Mouse (Mus musculus): ENCODE measurements around the gene Rasgrp2. TPM values are rescaled to one million over a fixed set of nuclear protein-coding genes. Genes with fewer than 3 reads are reported as not detected.

Rasgrp2 gene
- total RNA-seq, 2 experiments from 2014 or later = 48.5 to 55.9 TPM

DNA sequence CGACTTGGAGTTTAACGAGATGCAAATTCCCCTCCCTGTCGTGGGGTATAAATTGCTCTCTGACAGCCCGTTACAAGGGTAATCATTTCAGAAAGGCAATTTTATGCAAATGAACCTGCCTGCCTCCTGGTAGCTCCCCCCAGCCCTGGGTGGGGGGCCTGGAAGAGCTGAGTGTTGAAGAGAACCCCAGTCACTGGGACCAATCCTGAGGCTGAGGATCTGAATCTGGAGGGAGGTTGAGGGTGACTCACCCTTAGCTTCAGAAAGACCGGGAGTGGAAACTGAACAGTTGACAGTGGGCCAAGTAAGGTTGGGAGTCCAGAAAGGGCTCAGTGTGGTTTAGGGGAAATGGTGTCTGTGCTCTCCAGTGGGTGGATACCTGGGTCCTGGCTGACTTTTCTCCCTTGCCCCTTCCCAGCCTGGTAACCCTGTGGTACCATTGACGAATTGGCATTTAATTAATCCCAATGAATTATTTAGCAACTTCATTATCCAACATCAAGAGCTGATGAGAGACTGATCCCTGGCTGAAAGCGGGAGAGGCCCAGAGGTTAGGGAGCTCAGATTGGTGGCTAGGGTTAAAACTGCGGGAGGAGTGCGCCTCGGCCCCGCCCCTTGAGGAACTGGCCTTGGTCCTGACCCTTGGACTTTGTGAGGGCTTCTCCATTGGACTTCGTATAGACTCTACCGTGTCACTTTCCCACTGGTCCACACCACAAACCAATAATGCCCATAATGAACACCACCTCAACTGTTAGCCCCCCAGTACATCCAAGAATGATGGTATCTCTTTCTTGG lies 27.8 kb downstream of the Rasgrp2 start:
- DNase-seq (ENCODE audit: low spot score in 2 of 2) = no peak

GRCm38 (mm10) chr19:6427653-6428434 lies 28.7 kb downstream of the Rasgrp2 start:
- no peak for DNase-seq (ENCODE audit: low spot score in 2 of 2)

GRCm38 (mm10) chr19:6428501-6429200 lies 29.5 kb downstream of the Rasgrp2 start:
- DNase-seq (ENCODE audit: low spot score in 2 of 2) = no peak

DNA sequence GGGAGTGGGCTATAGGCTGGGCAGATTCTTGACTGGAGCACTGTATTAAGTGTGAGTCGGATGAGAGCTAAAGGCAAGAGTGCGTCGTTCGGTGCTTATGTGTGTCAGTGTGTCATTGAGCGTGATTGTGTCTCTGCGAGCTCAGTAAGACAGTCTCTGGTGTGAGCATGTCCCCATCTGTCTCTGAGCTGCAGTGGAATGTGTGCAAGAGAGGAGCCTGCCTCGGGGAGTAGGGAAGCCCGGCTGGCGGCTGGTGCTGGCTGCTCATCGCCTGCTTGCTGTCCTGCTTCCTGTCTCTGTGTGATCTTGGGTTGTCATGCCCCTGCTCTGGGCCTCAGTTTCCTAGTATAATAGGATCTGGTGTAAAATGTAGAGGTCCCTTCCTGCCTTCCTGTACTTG lies 43.9 kb downstream of the Rasgrp2 start:
- no peak for DNase-seq (ENCODE audit: low spot score in 2 of 2)

- DNase-seq (ENCODE audit: low spot score in 2 of 2) = no peak
Observed at GRCm38 (mm10) chr19:6445761-6446423, 46.8 kb downstream of the Rasgrp2 start.

GRCm38 (mm10) chr19:6446736-6447437 lies 47.7 kb downstream of the Rasgrp2 start:
- no peak for DNase-seq (ENCODE audit: low spot score in 2 of 2)

GRCm38 (mm10) chr19:6448752-6449151 lies 49.6 kb downstream of the Rasgrp2 start:
- DNase-seq (ENCODE audit: low spot score in 2 of 2) = no peak

- no peak for DNase-seq (ENCODE audit: low spot score in 2 of 2)
Observed at GRCm38 (mm10) chr19:6449841-6450240, 50.7 kb downstream of the Rasgrp2 start.

- peak in 1 of 2 experiments; percentile 36 for DNase-seq (ENCODE audit: low spot score in 2 of 2)
Observed at GRCm38 (mm10) chr19:6452030-6452494, 52.9 kb downstream of the Rasgrp2 start.

DNA sequence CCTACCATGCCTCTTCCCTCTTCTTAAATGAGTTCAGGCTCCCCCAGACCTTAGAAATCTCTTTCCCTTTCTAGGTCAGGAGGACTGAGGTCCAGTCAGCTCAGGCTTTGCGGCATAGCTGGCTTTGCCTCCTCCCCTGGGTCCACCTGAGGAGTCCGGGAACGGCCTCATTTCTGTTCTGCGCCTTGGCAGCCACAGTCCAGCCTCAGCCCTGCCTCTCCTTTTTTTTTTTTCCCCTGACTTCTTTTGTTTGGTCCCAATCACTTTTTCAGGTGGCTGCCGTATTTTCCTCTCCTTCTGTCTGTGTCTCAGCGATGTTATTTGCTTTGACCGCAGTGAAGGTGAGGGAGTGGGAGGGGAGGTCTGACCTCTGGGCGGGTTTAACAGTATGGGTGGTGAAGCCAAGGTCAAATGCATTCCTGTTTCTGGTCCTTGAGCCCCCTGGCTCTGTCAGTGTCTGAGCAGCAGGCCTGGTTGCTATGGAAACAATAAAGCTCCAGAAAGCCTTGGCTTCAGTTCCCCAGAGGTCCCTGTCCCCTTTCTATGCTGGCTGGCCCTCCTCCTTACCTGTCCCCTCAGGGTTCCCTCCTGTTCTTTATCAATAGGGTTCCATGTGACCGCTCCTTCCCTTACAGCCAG lies 53.7 kb downstream of the Rasgrp2 start:
- no peak for DNase-seq (ENCODE audit: low spot score in 2 of 2)

GRCm38 (mm10) chr19:6453349-6453748 lies 54.2 kb downstream of the Rasgrp2 start:
- no peak for DNase-seq (ENCODE audit: low spot score in 2 of 2)

DNA sequence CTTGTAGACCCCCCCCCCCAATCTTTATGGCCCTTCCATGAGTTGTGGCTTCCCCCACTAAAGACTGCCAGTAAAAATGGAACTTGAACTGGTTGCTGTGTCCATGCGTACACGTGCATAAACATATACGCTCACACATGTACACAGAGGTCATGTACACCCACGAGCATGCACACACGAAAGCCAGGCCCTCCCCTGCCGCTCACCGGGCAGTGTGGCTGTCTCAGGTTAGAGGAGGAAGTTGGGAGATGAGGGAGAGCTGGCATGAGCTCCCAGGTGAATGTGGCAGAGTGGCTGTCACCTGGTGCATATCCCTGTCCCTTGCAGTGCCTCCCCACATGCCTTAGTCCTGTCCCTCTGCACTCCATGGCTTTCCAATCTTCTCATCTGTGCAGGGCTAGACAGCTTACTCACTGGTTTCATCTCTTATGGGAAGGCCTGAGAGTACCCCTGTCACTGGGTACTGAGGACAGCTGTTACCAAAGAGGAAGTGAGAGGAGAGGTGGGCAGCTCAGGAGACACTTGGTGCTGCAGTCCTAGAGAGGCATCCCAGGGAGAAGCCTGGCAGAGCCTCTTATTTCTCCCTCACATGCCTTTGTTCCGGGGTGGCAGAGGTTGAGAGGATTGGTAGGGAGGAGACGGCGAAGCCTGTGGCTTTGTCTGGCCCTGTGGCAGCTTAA lies 55.0 kb downstream of the Rasgrp2 start:
- DNase-seq (ENCODE audit: low spot score in 2 of 2) = no peak

DNA sequence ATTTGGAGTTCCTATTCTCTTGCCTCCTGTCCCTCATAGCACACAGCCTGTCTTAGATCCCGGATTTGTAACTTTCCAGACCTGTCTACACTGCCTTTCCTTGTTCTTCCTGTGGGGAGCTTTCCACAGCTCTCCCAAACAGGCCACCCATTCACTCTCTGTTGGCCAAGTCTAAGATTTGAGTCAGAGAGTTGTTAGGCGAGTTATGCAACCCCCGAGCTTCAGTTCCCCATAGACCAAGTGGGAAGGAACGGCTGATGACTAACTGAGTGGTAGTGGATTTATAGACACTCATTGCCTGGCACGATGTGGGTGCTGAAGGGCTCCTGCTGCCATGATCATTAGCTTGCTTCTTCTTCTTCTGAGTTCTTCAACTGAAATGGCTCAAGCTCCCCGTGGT lies 60.4 kb downstream of the Rasgrp2 start:
- no peak for DNase-seq (ENCODE audit: low spot score in 2 of 2)

DNA sequence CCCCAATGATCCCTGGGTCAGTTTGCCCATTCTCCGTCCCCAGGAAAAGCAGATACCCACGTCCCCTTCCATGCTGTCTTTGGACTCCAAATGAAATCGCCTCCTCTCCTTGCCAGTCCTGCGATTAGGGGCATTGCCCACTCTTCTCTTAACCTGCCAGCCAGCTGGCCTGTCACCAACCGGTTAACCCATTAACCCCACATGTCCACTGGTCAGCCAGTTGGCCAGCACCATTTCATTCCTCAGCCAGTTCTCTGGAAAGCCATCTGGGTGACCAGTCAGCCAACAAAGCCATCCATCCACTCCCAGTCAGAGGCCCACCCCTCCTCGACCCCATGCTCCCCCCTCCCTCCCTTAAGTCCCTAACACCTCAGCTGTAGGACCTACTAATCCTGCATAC lies 63.7 kb downstream of the Rasgrp2 start:
- no peak for DNase-seq (ENCODE audit: low spot score in 2 of 2)

- no peak for DNase-seq (ENCODE audit: low spot score in 2 of 2)
Observed at GRCm38 (mm10) chr19:6464306-6465071, 65.3 kb downstream of the Rasgrp2 start.

Data from adrenal gland, postnatal 4 days (tissue).